Mouse (Mus musculus): ENCODE data around the gene Pnlip.

Pnlip gene

DNA sequence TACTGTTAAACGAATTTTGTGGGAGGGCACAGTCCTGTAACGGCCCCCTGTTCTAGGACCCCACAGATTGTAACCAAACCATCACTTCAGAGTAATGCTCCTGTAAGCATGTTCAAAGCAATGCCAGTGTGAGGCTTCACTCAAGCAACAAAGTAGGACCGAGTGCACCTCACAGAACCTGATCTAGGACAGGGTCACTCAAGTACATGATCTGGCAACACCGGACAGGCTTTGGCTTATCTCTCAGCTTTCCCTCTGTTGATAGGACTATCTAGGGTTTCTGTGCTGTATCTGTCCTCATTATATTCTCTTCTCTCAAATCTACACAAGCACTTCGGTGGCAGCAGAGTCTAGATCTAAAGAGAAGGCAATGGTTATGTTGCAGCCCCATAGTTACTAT, 74.3 kb downstream of the Pnlip start:
- no peak for DNase-seq (ENCODE audit: low spot score)

- DNase-seq (ENCODE audit: low spot score), result no peak
Observed at GRCm38 (mm10) chr19:58727756-58728155, 75.5 kb downstream of the Pnlip start.

GRCm38 (mm10) chr19:58728445-58729031, 76.2 kb downstream of the Pnlip start, which contains the start of gene Pnliprp1:
Gene Pnliprp1, plus strand, starts transcription at chr19:58728887.
- no peak for DNase-seq (ENCODE audit: low spot score)
